Mouse (Mus musculus) ES-E14 (cell line): Measurements from ENCODE around the gene Lcn3.

Experiments
- CHD2 ChIP-seq: IDR thresholded peaks from 2 replicates; pipeline ENCODE4 v1.6.1; 2014; ENCODE audit warnings: mild to moderate bottlenecking, low read depth, low read length, inconsistent platforms
- HCFC1 ChIP-seq: IDR thresholded peaks from 2 replicates; pipeline ENCODE4 v1.6.1; 2012; ENCODE audit warnings: low read length, inconsistent platforms, borderline replicate concordance; ENCODE audit not compliant: insufficient read depth
- MAFK ChIP-seq: IDR thresholded peaks from 2 replicates; pipeline ENCODE4 v1.6.1; 2014; ENCODE audit warnings: mild to moderate bottlenecking, low read depth, low read length, inconsistent platforms; ENCODE audit not compliant: insufficient read depth
- ZC3H11A ChIP-seq: IDR thresholded peaks from 2 replicates; pipeline ENCODE4 v1.6.1; 2012; ENCODE audit warnings: low read depth, mild to moderate bottlenecking, inconsistent platforms, low read length, borderline replicate concordance
- ZNF384 ChIP-seq: IDR thresholded peaks from 2 replicates; pipeline ENCODE4 v1.6.1; 2012; ENCODE audit warnings: low read depth, low read length, inconsistent platforms

DNA sequence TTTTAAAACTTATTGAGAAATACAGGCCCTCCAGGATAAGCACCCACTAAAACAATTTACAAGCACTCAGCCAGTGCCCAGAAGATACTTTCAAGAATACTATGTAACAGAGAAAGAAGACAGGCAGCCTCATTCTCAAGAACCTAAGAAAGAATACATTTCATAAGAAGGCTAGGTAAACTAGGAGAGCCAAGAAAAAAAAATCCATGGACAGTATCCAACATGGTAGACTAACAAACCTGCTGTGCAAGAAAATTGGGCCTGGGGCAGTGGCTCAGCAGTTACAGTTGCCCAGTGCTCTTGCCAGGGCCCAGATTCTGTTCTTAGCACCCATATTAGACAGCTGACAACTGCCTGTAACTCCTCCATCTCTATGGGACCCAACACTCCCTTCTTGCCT lies 48.1 kb upstream of the Lcn3 start:
- TF ChIP-seq HCFC1 (no peak), ZNF384 (no peak), CHD2 (no peak), ZC3H11A (no peak), MAFK (no peak)
